Mouse (Mus musculus) bone marrow, adult 2 months (tissue): ENCODE data around the gene Casq2.

ENCODE experiments used
- CTCF ChIP-seq: fragments of 200-500 bp; IDR thresholded peaks from 2 replicates; pipeline ENCODE4 v1.5.1; 2011; ENCODE audit warnings: low read length, control low read depth; ENCODE audit not compliant: control insufficient read depth, insufficient read depth
- POLR2A ChIP-seq: fragments of 200-500 bp; IDR thresholded peaks from 2 replicates; pipeline ENCODE4 v1.6.1; 2011; ENCODE audit warnings: low read depth, mild to moderate bottlenecking, control low read depth, low read length, borderline replicate concordance; ENCODE audit not compliant: control insufficient read depth

- no peak for TF ChIP-seq CTCF
- TF ChIP-seq POLR2A: no peak
Observed at GRCm38 (mm10) chr3:102064566-102064965, 21.6 kb upstream of the Casq2 start.
